Mouse (Mus musculus): Measurements from ENCODE around the gene Nsd2.

The Nsd2 gene

DNA sequence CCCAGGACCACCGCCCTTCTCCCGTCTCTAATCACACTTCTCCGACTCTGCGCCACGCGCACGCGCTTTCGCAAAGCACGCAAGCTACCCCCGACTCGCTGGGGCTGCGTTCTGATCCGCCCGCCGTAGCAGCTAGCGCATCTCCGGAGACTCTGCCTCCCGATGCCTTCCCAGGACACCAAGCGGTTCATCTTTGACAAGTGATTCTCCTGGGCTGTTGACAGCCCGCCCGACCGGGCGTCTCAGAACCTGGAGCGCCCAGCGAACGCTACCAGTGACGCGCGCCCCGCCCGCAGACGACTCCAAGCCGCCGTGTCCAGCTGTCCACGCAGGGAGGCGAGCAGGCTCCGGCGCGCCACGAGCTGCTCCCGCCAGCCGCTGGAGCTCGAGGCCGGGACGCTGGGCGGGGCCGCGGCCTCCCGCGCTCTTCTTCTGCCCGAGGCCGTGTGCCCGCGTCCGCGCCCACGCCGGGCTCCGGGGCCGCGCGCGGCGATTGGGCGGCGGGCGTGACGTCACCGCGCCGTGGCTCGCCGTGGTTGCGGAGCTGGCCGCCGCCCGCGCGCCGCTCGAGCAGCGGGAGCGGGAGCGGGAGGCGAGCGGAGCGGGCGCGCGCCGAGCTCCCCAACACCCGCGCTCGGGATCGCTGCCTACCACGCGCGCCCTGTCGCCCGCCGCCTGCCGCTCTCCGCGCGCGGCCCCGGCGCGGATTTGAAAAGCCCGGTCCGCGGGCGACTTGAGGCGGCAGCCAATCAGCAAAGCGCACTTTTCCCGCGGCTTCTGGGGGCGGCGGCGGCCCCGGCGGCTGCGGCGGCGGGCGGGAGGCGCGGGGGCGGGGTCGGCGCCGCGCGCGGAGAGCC is at the start of gene Nsd2:
Gene Nsd2, plus strand, starts transcription at position 850 of the 857 bp plus-strand sequence.
- peak; percentile 87 for DNase-seq (ENCODE audit: extremely low read depth, insufficient read length, low spot score)

DNA sequence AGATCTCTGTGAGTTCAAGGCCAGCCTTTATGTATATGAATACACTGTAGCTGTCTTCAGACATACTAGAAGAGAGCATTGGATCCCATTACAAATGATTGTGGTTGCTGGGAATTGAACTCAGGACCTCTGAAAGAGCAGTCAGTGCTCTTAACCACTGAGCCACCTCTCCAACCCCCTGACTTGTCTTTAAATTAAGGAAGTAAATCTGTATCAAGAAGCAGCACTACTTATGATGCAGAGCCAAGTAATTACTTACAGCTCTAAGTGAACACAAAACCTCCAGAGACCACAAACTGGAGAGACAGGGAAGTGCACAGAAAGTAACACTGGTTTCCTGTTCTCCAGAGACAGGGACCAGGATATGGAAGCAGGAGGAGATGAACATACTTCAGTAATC is 43.3 kb upstream of the Nsd2 start:
- DNase-seq (ENCODE audit: extremely low read depth, insufficient read length, low spot score), result no peak

DNA sequence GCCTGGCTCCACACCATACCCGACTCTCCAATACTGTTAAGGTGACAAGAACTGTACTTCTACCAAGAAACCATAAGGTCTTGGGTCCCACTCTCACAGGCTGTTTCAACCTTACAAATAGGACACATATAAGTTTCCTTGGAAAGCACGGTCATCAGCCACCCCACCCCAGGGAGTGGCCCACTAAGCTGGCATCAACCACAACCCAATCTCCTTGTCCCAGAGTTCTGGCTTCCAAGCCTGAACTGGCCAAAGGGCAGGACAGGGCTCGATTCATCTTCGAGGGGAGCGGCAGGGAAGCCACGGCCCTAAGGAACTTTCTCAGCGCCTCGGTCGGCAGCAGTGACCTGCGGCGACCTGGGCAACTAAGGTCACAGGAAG is 38.6 kb upstream of the Nsd2 start:
- no peak for DNase-seq (ENCODE audit: extremely low read depth, insufficient read length, low spot score)

GRCm38 (mm10) chr5:33782345-33782998 is 38.1 kb upstream of the Nsd2 start, which contains the start of gene Letm1:
Letm1 (minus strand) TSS chr5:33782817.
- peak; percentile 94 for DNase-seq (ENCODE audit: extremely low read depth, insufficient read length, low spot score)

DNA sequence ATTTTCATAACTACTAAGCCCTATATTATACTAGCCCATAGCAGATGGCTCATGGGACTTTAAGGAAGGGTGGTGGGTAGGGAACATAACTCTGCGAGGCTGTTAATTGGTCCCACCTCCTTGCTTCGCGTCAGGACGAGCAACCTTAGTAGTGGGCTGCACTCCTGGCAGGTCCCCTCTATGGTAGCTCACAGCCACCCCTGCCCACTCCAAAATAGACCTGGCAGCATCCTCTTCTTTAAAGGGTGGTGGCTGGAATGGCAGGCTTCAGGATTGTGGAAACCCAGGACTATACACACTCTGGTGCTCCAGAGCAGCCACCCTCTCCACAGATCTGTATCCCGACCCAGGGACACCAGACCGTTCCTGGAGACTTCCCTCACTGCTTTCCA is 37.5 kb upstream of the Nsd2 start:
- no peak for DNase-seq (ENCODE audit: extremely low read depth, insufficient read length, low spot score)

DNA sequence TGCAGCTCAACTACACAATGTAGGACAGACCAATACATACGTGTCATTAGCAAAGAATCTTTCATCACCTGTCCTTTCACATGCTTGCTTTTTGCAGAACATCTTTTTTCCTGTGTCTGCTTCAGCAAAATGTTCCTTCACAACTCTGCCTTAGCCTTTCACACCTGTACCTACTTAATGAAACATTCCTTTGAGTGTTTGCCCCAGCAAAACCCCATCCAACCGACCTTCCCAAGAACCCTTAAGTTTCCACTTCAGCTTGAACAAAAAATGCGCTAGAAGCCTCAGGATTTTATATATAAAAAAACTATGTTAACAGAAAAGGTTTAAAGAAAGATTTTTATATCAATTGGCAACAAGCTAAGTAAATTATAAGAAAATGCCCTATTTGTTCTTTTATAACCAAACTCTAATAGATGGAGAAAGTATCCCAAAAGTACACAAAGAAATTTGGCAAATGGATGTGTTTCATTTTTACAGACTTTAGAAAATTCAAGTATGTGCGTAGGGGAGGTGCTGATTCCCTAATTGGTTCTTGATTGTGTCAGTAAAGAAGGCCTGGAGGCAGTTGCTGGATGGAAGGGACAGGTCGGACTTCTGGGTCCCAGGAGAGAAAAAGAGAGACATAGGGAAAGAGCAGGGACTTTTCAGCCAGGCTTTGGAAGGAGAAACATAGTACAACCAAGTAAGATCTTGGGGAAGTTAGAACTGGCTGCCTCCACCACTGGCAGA is 28.4 kb upstream of the Nsd2 start:
- DNase-seq (ENCODE audit: extremely low read depth, insufficient read length, low spot score), result no peak

DNA sequence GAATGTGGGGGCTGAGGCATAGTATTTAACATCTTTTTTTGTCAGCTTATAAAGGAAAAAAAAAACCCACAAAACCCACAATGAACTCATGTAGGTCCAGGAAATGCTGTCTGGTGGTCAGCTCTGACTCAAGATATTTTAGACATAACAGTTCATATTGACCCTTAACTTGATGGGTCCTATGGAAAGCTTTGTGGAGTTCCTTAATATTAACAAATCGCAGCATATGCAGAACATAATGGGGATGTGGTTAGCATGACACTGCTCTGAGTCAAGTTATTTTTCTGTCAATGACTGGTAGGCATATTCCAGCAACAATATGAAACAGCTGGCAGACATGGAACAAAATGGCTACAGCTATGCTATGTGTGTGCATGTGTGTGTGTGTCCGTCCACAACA is 17.2 kb upstream of the Nsd2 start:
- DNase-seq (ENCODE audit: extremely low read depth, insufficient read length, low spot score), result no peak

DNA sequence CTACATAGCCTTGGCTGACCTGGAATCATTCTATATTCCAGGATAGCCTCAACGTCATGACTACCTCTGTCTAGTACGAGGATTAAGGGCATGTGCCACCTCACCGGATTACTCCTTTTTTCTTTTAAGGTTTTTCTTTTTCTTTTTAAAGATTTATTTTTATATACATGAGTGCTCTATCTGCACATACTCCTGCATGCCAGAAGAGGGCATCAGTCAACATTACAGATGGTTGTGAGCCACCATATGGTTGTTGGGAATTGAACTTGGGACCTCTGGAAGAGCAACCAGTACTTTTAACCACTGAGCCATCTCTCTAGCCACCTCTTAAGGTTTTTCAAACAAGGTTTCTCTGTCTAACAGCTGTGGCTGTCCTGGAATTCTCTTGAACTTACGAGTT is 9.0 kb upstream of the Nsd2 start:
- DNase-seq (ENCODE audit: extremely low read depth, insufficient read length, low spot score), result no peak

DNA sequence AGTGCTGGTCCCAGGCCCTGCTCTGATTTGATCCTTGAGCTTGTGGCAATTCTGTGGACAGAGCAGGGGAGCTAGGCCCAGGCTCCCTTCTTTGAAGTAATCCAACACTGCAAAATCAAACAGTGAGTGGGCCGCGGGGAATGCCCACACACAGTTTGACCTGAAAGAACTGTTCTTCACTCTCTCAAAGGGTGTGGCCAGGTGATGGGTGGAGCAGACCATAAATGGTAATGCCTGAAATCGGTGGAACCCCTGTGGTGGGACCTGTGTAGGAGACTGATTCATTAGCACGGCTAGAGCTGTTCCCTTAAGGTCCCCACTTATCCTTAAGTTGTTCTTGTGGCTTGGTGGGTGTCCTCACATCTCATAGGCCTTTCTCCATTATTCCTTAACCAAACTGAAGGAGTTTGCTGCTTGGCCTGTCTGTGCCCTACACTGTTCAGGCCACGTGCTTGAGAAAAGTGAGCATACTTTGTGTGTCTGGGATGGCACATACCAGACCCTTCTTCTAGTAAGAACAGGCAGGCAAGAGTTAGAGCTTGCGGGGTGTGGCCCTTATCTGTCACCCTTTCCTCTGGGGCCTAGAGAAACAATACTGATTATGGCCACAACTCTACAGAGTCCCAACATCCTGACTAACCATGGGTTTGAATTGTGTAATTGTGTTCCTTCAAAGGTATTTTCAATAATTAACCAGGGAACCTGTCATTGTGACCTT is 4.4 kb upstream of the Nsd2 start:
- DNase-seq (ENCODE audit: extremely low read depth, insufficient read length, low spot score), result no peak

DNA sequence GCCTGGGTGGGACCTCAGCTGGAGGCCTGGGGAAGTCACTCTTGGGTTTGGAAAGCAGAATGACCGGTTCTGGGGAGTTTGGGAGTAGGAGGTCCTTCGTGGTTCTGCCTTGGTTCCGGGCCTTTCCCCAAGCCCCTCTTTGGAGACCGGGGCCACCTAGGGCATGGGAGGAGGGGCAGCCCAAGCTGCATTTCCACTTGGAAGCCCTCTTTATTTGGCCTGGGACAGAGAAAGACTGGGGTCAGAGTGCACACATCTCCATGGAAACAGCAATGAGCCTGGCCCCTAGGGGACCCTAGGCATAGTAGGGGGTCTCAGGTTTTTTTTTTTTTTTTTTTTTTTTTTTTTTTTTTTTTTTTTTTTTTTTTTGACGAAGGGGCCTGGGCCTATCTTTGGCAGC is 2.4 kb upstream of the Nsd2 start:
- no peak for DNase-seq (ENCODE audit: extremely low read depth, insufficient read length, low spot score)

GRCm38 (mm10) chr5:33819141-33819875 is 1.2 kb upstream of the Nsd2 start:
- DNase-seq (ENCODE audit: extremely low read depth, insufficient read length, low spot score), result peak; percentile 75

DNA sequence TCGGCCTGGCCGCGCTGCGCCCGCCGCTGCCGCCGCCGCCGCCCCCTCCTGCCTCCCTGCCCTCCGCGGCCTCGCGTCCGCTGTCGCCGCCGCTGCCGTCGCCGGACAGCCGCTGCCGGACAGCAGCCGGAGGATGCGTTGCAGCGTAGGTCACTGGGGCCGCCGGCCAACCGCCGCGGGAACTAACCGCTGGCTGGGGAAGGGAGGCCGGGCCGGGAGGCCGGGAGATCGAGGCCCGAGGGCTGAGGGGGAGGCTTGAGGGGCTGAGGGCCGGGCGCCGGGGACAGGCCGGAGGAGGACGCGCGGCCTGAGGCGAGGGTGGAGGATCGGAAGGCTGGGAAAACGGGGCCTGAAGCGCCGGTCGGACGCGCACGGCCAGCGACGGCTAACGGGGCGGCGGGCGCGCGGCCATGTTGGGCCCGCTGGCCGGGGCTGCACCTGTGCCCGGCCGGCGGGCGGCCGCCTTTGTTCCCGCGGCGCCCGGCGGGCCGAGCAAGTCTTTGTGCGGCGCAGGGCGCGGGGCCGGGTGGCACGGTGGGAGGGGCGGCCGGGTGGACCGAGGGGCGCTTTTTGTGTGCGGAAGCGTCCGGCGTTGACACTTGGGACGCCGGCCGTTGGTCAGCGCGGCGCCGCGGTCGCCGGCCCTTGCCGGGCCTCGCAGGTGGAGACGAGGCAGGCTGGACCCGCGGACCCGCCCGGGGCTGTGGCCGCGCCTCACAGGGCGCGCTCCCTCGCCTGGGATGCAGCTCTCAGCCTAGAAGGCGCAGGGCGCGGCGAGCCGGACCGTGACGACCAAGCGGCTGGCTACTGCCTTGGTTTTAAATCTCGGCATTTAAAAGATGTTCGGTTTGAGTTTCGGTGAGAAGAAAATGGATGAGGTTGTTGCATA is 452 bp downstream of the Nsd2 start:
- DNase-seq (ENCODE audit: extremely low read depth, insufficient read length, low spot score), result peak; percentile 79

DNA sequence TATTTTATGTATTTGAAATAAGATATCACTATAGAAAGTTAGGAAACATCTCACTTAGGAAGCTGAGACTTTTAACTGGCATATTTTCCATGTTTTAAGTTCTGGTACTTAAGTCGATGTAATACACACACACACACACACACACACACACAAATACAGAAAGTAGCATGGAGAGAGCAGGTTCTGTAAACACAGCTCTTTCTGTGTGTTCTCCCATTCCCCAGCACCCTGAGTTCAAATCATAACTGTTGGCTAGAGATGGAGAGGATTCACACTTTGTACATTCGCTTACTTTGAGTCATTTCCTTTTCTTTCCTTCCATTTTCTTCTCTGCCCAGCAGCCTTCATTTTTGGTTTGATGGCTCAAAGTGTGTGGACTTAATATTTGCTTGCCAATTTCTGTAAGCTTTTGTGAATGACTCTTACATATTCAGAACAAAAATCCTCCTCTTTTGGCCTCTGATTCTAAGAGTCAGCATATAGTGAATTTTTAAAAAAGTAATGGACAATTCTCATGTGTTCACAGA is 1.4 kb downstream of the Nsd2 start:
- peak; percentile 22 for DNase-seq (ENCODE audit: extremely low read depth, insufficient read length, low spot score)

- no peak for DNase-seq (ENCODE audit: extremely low read depth, insufficient read length, low spot score)
Observed at GRCm38 (mm10) chr5:33822456-33822855, 1.9 kb downstream of the Nsd2 start.

- no peak for DNase-seq (ENCODE audit: extremely low read depth, insufficient read length, low spot score)
Observed at GRCm38 (mm10) chr5:33826001-33826400, 5.5 kb downstream of the Nsd2 start.

DNA sequence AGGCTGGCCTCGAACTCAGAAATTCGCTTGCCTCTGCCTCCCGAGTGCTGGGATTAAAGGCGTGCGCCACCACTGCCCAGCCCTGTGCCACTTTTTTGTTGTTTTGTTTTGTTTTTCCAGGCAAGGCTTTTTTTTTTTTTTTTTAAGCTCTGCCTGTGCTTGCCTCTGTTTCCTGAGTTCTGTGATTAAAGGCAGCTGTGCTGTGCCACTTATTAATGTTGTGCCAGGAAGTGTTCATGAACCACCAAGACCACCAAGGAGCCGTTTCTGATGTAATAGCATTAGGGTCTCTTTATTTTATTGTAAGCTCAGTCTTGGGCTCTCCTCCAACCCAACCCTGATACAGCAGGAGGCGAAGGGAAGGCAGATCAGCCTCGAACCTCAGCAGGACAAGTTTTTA is 7.6 kb downstream of the Nsd2 start:
- DNase-seq (ENCODE audit: extremely low read depth, insufficient read length, low spot score), result no peak

DNA sequence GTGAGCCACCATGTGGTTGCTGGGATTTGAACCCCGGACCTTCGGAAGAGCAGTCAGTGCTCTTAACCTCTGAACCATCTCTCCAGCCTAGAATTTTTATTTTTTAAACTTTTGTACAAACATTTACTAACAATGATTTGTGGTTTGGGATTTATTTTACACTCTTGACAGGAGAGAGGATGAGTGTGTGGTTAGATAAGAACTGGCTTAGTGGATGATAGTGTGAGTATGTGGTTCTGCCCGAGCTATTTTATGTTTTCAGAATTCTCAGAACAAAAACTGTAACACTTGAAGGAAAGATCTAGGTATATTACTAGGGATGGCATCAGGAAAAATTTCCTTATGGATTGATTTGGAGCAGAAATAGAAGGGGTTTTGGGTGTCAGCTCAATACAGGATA is 9.4 kb downstream of the Nsd2 start:
- DNase-seq (ENCODE audit: extremely low read depth, insufficient read length, low spot score), result no peak

DNA sequence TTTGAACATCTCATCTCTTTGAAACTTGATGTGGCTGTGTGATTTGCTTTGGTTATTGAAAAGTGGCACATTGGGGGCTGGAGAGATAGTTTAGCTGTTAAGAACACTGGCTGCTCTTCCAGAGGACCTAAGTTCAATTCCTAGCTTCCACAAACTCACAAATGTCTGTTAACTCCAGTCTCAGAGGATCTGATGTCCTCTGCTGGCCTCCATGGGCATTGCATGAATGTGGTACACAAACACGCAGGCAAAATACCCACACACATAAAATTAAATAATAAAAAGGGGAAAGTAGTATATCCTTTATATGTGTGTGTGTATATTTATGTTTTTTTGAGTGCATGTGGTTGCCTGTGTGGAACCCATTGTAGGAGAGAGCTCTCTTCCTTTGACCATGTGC is 10.3 kb downstream of the Nsd2 start:
- DNase-seq (ENCODE audit: extremely low read depth, insufficient read length, low spot score), result no peak

GRCm38 (mm10) chr5:33841331-33841730 is 20.8 kb downstream of the Nsd2 start:
- DNase-seq (ENCODE audit: extremely low read depth, insufficient read length, low spot score), result no peak
